Comparison of ENCODE assay signal across 23 mouse cellular contexts in the genomic region with DNA sequence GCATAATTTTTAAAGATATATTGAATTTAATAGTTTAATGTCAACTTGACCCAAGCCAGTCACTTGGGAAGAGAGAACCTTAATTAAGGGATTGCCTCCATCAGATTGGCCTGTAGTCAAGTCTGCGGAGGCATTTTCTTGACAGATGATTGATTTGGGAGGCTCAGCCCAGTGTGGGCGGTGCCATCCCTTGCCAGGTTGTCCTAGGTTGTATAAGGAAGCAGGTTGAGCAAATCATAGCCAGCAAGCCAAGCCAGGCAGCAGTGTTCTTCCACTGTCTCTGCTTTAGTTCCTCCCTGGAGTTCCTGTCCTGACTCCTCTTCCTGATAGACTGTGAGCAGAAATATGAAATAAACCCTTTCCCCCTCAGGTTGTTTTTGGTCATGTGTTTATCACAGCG. TPM values are rescaled to one million over a fixed set of nuclear protein-coding genes. Genes with fewer than 3 reads are reported as not detected.
"Had no signal": no experiment of that assay in that cellular context is flagged by ENCODE, and none has a peak within 500 bp of the region (broad histone marks: within the 10 kb centered on the region; RNA-seq: fewer than 3 reads in every experiment).

No protein-coding gene starts in this region.

- ATAC-seq: intestine, embryonic 16.5 days; midbrain, embryonic 13.5 days; midbrain, embryonic 16.5 days had no signal

- H3K27ac ChIP-seq: limb, embryonic 10.5 days; limb, embryonic 13.5 days; lung, embryonic 15.5 days; midbrain, embryonic 10.5 days; midbrain, embryonic 13.5 days; neural tube, embryonic 13.5 days had no signal

- H3K4me2 ChIP-seq: limb, embryonic 13.5 days; lung, embryonic 15.5 days; midbrain, embryonic 13.5 days; neural tube, embryonic 13.5 days had no signal

- H3K9me3 ChIP-seq: limb, embryonic 10.5 days; limb, embryonic 13.5 days; lung, embryonic 15.5 days; midbrain, embryonic 10.5 days; midbrain, embryonic 13.5 days; neural tube, embryonic 13.5 days had no signal

- H3K4me1 ChIP-seq: limb, embryonic 10.5 days had no signal

- H3K27me3 ChIP-seq: limb, embryonic 13.5 days; lung, embryonic 15.5 days; midbrain, embryonic 13.5 days had no signal

- DNase-seq: kidney, adult 18-20 months; kidney, adult 9 months; kidney, postnatal 14 days; kidney, postnatal 4 days; layer of hippocampus, adult 9-11 months; lung, adult 18-20 months; lung, postnatal 10 days; lung, postnatal 36 days; retina, postnatal 1 day; right cerebral cortex, postnatal 25 days; spleen, adult 18-20 months; thymus, adult 18-20 months; thymus, postnatal 36 days had no signal

- H3K9ac ChIP-seq: limb, embryonic 13.5 days; lung, embryonic 15.5 days; midbrain, embryonic 13.5 days; neural tube, embryonic 13.5 days had no signal

- H3K36me3 ChIP-seq: limb, embryonic 10.5 days; limb, embryonic 13.5 days; lung, embryonic 15.5 days; midbrain, embryonic 10.5 days; midbrain, embryonic 13.5 days; neural tube, embryonic 13.5 days had no signal

- H3K4me3 ChIP-seq: limb, embryonic 10.5 days; limb, embryonic 13.5 days; lung, embryonic 15.5 days; midbrain, embryonic 10.5 days; midbrain, embryonic 13.5 days; myocyte; neural tube, embryonic 13.5 days had no signal

RNA-seq across cellular contexts. Expression of a gene that starts 49.8 kb away (rescaled TPM):
- polyA plus RNA-seq: intestine, embryonic 16.5 days; limb, embryonic 10.5 days; liver, adult 2 months; midbrain, embryonic 10.5 days; midbrain, embryonic 13.5 days; midbrain, embryonic 16.5 days; neural tube, embryonic 13.5 days had no signal
